Comparison of ENCODE assay signal across 16 mouse cellular contexts in genomic region chr3:149217916-149218803, GRCm38 (mm10).
DNase-seq lines count a peak whose midpoint lies in the region; ATAC-seq lines count a peak whose summit lies in the region.
"Had no signal": no experiment of that assay in that cellular context is flagged by ENCODE, and none has a peak within 500 bp of the region (broad histone marks: within the 10 kb centered on the region; RNA-seq: fewer than 3 reads in every experiment).

No protein-coding gene starts in this region.

- H3K36me3 ChIP-seq in kidney, embryonic 16.5 days (ENCODE audit: insufficient read depth, low read length), result no peaks in the 10 kb centered on the region
- H3K36me3 ChIP-seq in lung, embryonic 15.5 days, result no peaks in the 10 kb centered on the region
- H3K36me3 ChIP-seq: midbrain, embryonic 13.5 days; neural tube, embryonic 12.5 days had no signal

- H3K4me3 ChIP-seq in kidney, embryonic 16.5 days (ENCODE audit: low read length), result no peak overlapping the region
- H3K4me3 ChIP-seq in lung, embryonic 15.5 days, result no peak overlapping the region
- H3K4me3 ChIP-seq: forebrain, embryonic 13.5 days; midbrain, embryonic 13.5 days; neural tube, embryonic 12.5 days had no signal

- no peak overlapping the region for H3K27ac ChIP-seq in kidney, embryonic 16.5 days (ENCODE audit: low read length)
- peak overlapping the region; percentile 37; the same call in 1 of the 2 replicates for H3K27ac ChIP-seq in lung, embryonic 15.5 days
- H3K27ac ChIP-seq: forebrain, embryonic 13.5 days; midbrain, embryonic 13.5 days; neural tube, embryonic 12.5 days had no signal

- no peak overlapping the region for H3K9ac ChIP-seq in kidney, embryonic 16.5 days (replicated peaks; ENCODE audit: low read length)
- no peak overlapping the region for H3K9ac ChIP-seq in lung, embryonic 15.5 days
- H3K9ac ChIP-seq: forebrain, embryonic 13.5 days; midbrain, embryonic 13.5 days; neural tube, embryonic 12.5 days had no signal

- ATAC-seq in kidney, embryonic 16.5 days (ENCODE audit: low FRiP score, low TSS enrichment), result no peak
- ATAC-seq in lung, embryonic 15.5 days (ENCODE audit: borderline replicate concordance, extremely low read depth, low FRiP score, low TSS enrichment), result no peak
- ATAC-seq: midbrain, embryonic 13.5 days had no signal

- DNase-seq in adrenal gland, postnatal 14 days, result peak; percentile 21
- no peak for DNase-seq in adrenal gland, adult (ENCODE audit: inconsistent age in 2 of 2, low spot score in 1 of 2)
- DNase-seq in kidney, adult 18-20 months, result peak; percentile 36
- DNase-seq in lung, postnatal 4 days, result no peak
- DNase-seq in kidney, postnatal 36 days, result peak; percentile 27 to 53
- DNase-seq in embryo, embryonic 10.5 days (ENCODE audit: low spot score), result no peak
- DNase-seq: adrenal gland, postnatal 36 days; cerebellum, adult 11-12 months; gastrocnemius, postnatal 36 days; heart, postnatal 4 days; lung, adult 18-20 months had no signal

- no peak overlapping the region for H3K4me2 ChIP-seq in kidney, embryonic 16.5 days (replicated peaks; ENCODE audit: low read depth, low read length)
- no peak overlapping the region for H3K4me2 ChIP-seq in lung, embryonic 15.5 days
- H3K4me2 ChIP-seq: forebrain, embryonic 13.5 days; midbrain, embryonic 13.5 days; neural tube, embryonic 12.5 days had no signal

- no peaks in the 10 kb centered on the region for H3K9me3 ChIP-seq in kidney, embryonic 16.5 days (ENCODE audit: low read length)
- no peaks in the 10 kb centered on the region for H3K9me3 ChIP-seq in lung, embryonic 15.5 days
- H3K9me3 ChIP-seq: forebrain, embryonic 13.5 days; midbrain, embryonic 13.5 days; neural tube, embryonic 12.5 days had no signal

- H3K4me1 ChIP-seq in kidney, embryonic 16.5 days (ENCODE audit: insufficient read depth, low read length), result peaks cover 21% of the 10 kb centered on the region
- H3K4me1 ChIP-seq in lung, embryonic 15.5 days, result peaks cover 46% of the 10 kb centered on the region
- H3K4me1 ChIP-seq: neural tube, embryonic 12.5 days had no signal

- 87% methylated on average over 9 of the region's 9 CpGs for WGBS in kidney, embryonic 16.5 days
- 75% methylated on average over 9 of the region's 9 CpGs for WGBS in lung, embryonic 15.5 days

- H3K27me3 ChIP-seq in kidney, embryonic 16.5 days (ENCODE audit: insufficient read depth, low read length), result no peaks in the 10 kb centered on the region
- no peaks in the 10 kb centered on the region for H3K27me3 ChIP-seq in lung, embryonic 15.5 days
- H3K27me3 ChIP-seq: neural tube, embryonic 12.5 days had no signal

Comparison
In these comparisons a context has a peak if more than half of its experiments do, and no peak if none do; other contexts are left out.
1. DNase-seq: peak in adrenal gland, postnatal 14 days (single experiment), kidney, adult 18-20 months (single experiment) and kidney, postnatal 36 days (2 of 2); none in adrenal gland, adult (0 of 2), lung, postnatal 4 days (0 of 2) and embryo, embryonic 10.5 days (single experiment).